Mouse (Mus musculus) lung, postnatal 0 days (tissue): Measurements from ENCODE around the gene Selenoi.

ENCODE experiments used
- CTCF ChIP-seq: IDR thresholded peaks from 2 replicates; pipeline ENCODE4 v1.5.1; 2016; ENCODE audit warnings: antibody characterized with exemption, mild to moderate bottlenecking
- EP300 ChIP-seq: IDR thresholded peaks from 2 replicates; pipeline ENCODE4 v1.6.1; 2016; ENCODE audit warnings: antibody characterized with exemption, mild to moderate bottlenecking, control low read depth

DNA sequence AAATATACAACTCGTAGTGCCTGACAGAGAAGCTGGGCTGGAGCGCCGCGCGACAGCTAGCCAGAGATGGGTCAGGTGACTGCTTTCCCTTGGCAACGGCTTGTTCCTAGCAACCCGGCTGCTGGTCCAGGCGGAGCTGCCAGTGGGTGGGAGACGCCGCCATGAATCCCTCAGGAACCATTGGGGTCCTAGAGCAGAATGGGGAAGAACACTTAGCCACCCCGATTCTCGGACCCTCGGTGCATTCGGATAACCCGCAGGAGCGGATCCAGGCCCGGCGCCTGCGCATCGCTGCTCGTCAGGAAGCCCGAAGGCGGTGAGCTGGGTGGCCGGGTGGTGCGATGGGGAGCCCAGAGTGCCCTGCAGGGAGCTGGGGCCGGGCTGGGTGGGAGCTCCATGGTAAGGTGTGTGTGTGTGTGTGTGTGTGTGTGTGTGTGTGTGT, 48.9 kb downstream of the Selenoi start, which contains the start of gene Drc1:
- TF ChIP-seq CTCF: no peak
- no peak for TF ChIP-seq EP300
